26 mouse cellular contexts compared by ENCODE assay signal in genomic region chr4:75850343-75850742, GRCm38 (mm10).
"Had no signal": no experiment of that assay in that cellular context is flagged by ENCODE, and none has a peak within 500 bp of the region (broad histone marks: within the 10 kb centered on the region; RNA-seq: fewer than 3 reads in every experiment).

No protein-coding gene starts in this region.

- DNase-seq: gastrocnemius, adult 2 months; gastrocnemius, postnatal 10 days; gastrocnemius, postnatal 25 days; heart, adult 18-20 months; heart, postnatal 10 days; heart, postnatal 4 days; kidney, adult 18-20 months; kidney, postnatal 25 days; kidney, postnatal 4 days; liver; liver, embryonic 13.5 days had no signal

- H3K4me2 ChIP-seq: heart, embryonic 12.5 days; hindbrain, embryonic 12.5 days; hindbrain, embryonic 14.5 days; intestine, embryonic 15.5 days; limb, embryonic 12.5 days; liver, embryonic 11.5 days; liver, embryonic 13.5 days; liver, embryonic 15.5 days had no signal

- H3K4me1 ChIP-seq: heart, embryonic 12.5 days; hindbrain, embryonic 12.5 days; intestine, embryonic 15.5 days; liver, embryonic 13.5 days; liver, embryonic 15.5 days had no signal

- ATAC-seq: hindbrain, embryonic 16.5 days; inflammation-experienced regulatory T-cells, adult 6 months; intestine, embryonic 15.5 days; intestine, postnatal 0 days had no signal

- H3K36me3 ChIP-seq: heart, embryonic 10.5 days; heart, embryonic 12.5 days; hindbrain, embryonic 10.5 days; hindbrain, embryonic 12.5 days; intestine, embryonic 15.5 days; limb, embryonic 10.5 days; limb, embryonic 12.5 days; liver, embryonic 13.5 days; liver, embryonic 15.5 days had no signal

- H3K27me3 ChIP-seq: heart, embryonic 12.5 days; hindbrain, embryonic 12.5 days; intestine, embryonic 15.5 days; limb, embryonic 12.5 days; liver, embryonic 13.5 days; liver, embryonic 15.5 days had no signal

- H3K9me3 ChIP-seq: heart, embryonic 10.5 days; heart, embryonic 12.5 days; hindbrain, embryonic 10.5 days; hindbrain, embryonic 12.5 days; intestine, embryonic 15.5 days; limb, embryonic 10.5 days; limb, embryonic 12.5 days; liver, embryonic 13.5 days; liver, embryonic 15.5 days had no signal

- H3K4me3 ChIP-seq: gastrocnemius, adult 2 months; heart, embryonic 10.5 days; heart, embryonic 12.5 days; hindbrain, embryonic 10.5 days; hindbrain, embryonic 12.5 days; intestine, embryonic 15.5 days; layer of hippocampus, adult 2 months; left cerebral cortex, adult 2 months; limb, embryonic 10.5 days; limb, embryonic 12.5 days; liver, embryonic 13.5 days; liver, embryonic 15.5 days had no signal

- H3K9ac ChIP-seq: heart, embryonic 12.5 days; hindbrain, embryonic 12.5 days; hindbrain, embryonic 14.5 days; intestine, embryonic 15.5 days; limb, embryonic 12.5 days; liver, embryonic 13.5 days; liver, embryonic 15.5 days had no signal

- H3K27ac ChIP-seq: gastrocnemius, adult 2 months; heart, embryonic 10.5 days; hindbrain, embryonic 10.5 days; hindbrain, embryonic 12.5 days; hindbrain, embryonic 14.5 days; intestine, embryonic 15.5 days; layer of hippocampus, adult 2 months; left cerebral cortex, adult 2 months; limb, embryonic 10.5 days; limb, embryonic 12.5 days; liver, embryonic 13.5 days; liver, embryonic 15.5 days had no signal
